Mouse (Mus musculus) regulatory T cell (primary cell): ENCODE measurements around the gene Tmem254c.
"Not testable (repeated sequence)": the region's sequence is repeated elsewhere in the genome, so short reads cannot be mapped to it uniquely, and the experiment has no call there.

ENCODE experiments used
- in situ Hi-C: fragments of 300-600 bp; cut with MboI, MseI; formaldehyde crosslinking; loops from one replicate; pipeline ENCODE4 v1.15.1; 2025; ENCODE audit warnings: high pct_unique_total_duplicates

The Tmem254c gene

DNA sequence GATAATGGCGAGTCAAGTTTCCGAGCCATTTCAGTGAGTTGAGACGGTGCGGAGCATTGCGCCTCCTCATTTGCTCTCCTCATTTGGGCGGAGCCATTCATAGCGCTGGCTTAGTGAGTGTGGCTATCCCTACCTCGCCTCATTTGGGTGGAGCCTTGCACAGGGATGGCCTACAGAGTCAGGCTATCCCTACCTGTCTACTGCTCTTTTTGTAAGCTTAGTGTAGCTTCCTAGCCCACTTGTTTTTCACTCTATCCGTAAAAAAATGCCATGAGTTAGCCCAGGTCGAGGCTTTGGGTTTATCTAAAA is at the start of gene Tmem254c:
Gene Tmem254c (minus strand): TSS at position 31 of the 309 bp plus-strand sequence.
- in situ Hi-C loops, result not testable (repeated sequence)

DNA sequence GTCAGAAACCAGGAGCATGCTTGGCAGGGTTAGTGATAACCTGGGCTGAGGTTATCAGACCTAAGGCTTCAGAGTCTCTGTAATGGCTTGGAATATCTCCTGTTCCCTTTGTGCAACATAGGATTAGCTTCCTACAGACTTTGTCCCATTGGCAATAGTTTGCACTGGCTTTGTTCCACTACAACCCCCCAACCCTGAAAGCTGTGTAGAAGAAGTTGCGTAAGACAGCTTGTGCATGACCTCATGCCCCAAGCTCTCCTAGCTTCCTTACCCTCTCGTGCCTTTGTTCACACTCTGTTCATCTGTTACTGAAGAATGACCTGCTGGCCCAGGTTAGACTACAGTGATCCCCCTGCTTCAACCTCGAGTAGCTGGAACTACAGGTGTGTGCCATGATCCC is 30.5 kb upstream of the Tmem254c start:
- in situ Hi-C loops, result not testable (repeated sequence)

DNA sequence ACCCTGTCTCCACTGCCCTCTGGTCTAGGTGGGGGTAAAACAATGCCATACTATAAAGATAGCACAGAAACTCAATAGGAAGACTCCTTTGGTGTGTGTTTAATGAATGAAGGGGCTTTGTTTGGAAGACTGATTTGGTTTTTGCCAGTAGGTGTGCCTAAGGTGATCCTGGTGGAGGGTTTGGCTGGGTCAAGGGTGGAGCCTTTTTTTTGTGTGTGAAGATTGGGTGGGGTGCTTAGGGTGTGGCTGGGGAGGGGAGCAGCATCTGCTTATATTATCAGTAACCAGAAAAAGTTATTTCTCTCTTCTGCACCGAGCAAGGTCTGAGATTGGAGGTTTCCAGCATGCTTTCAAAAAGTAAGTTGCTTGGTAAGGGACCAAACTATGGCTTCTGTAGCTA is 14.8 kb upstream of the Tmem254c start, which contains the start of gene Cphx3:
Gene Cphx3 (plus strand): TSS at position 301 of the 400 bp plus-strand sequence.
- in situ Hi-C loops, result not testable (repeated sequence)

DNA sequence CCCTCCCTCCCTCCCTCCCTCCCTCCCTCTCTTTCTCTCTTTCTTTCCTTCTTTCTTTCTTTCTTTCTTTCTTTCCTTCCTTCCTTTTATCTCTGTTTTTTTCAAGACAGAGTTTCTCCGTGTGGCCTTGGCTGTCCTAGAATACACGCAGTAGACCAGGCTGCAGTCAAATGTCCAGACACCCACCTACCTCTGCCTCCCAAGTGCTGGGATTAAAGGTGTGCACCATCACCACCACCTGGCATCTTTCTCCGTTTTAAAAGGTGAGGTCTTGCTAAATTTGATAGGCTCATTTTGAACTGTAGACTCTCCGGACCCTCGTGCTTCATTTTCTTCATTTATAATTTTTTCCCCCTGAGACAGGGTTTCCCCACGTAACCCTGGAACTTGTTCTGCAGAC is 14.1 kb upstream of the Tmem254c start, which contains the start of gene Cphx2:
Gene Cphx2 (plus strand): TSS at position 301 of the 400 bp plus-strand sequence.
- in situ Hi-C loops, result not testable (repeated sequence)

DNA sequence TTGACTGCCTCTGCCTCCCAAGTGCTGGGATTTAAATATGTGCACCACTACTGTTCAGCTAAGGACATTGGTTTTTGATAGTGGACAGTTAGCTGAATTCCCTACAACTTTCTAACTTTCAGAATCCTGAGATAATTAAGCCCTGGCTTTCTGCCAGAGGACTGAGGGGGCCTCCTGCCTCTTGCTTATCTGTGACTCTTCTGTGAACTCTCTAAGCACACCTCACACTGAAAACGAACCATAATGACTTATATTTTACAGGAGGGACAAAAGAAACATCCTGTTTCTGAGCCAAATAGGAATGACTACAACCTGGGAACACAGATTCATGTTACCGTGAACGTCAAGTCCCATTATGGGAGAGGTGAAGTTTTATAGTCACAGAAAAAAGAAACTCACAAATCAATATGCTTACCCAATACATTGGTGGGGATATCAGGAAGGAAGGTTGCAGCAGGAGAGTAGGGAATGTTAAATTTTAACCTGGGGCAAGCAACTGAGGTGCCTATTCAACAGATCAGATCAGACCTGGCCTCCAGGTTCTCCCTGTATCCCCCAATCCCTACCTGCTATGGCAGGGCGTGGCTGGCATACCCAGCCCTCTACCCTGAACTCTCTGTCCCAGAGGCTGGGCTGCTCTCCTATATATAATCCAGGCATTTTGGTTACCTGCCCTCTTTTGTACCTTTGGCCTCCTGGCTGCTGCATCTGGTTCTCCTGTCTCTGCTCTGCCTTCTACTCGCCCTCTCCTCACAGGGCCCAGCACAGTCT is 9.7 kb upstream of the Tmem254c start:
- in situ Hi-C loops, result not testable (repeated sequence)

DNA sequence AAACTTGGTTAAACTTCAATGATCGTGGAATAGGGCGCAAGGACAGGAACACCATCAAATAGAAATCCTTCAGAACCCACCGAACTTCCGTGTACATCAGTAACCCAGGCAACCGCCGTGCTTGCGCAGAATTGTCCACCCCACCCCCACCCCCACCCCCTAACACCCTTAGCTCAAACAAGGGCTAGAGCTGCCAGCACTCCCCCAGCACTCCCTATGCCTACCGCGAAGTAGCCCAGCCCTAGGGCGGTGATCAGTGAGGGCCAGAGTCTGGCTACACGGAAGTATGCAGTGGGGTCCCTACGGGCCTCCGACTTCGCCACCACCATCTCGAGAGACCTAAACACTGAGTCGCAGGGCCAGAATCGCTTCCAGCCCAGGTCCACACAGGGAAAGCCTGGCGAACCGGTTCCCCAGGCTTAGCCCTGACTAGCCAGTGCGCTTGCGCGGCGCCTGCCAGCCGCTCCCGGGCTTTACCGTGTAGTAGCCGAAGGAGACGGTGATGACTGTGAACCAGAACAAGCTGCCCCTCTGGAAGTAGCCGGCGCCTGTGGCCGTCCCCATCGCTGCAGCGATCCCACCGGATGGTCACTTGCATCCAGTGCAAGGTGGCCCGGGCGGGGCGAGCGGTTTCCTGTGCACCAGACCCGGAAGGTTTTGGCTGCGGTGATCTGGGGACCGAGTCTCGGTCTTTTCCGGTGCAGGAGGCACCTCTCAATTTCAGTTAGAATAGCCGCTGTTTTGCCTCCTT is 406 bp downstream of the Tmem254c start:
- in situ Hi-C loops, result not testable (repeated sequence)

DNA sequence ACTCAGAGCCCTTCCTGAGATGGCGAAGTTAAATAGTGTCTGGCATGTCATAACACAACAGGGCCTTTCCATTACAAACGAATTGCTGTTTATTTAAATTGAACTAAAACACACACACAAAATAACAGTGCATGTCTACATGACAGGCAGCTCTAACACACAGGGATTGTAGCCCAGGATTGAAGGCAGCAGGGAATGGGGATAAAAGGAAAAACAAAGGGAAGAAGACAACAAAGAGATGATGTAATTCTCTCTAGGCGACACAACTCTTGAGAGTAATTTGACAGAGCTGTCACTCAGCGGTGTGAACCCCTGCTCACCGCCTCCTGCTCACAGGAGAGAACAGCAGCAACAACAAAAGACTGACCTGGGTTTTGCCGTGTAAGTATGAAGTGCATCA is 7.8 kb downstream of the Tmem254c start:
- in situ Hi-C loops, result not testable (repeated sequence)

DNA sequence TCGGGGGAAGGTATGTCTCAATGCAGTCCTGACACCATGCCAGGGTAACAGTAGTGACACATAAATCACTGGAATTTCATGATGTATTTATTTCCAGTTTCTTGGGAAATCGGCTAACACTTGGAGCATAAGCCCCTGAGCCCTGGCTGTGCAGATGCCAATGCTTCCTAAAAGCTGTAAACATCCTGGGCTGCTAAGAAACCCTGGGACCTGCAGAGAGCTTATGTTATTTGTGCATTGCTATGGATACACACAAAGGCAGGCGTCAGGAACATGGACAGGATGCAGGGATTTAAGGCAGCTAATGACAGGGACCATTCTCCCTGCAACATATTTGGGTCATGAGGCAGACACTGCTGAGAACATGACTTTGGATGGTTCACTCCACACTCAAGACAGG is 9.0 kb downstream of the Tmem254c start:
- in situ Hi-C loops, result not testable (repeated sequence)

DNA sequence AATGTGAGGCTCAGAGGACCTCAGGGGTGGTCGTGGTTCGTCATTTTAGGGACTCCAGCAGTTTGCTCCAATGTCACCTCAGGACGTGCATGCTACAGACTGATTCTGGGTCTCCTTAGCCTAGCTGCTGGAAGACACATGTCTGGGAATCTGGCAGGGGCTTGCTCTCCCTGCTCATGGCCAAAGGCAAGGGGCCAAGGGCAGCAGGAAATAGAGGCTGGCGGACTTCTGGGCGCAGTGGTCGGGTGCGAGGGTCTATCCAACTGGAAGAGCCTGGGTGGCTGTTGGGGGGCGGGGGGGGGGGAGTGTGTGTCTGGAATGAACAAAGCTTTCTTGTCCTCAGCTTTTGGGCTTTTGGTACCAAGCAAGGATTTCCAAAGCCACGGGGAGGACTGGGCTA is 18.4 kb downstream of the Tmem254c start:
- in situ Hi-C loops, result not testable (repeated sequence)

DNA sequence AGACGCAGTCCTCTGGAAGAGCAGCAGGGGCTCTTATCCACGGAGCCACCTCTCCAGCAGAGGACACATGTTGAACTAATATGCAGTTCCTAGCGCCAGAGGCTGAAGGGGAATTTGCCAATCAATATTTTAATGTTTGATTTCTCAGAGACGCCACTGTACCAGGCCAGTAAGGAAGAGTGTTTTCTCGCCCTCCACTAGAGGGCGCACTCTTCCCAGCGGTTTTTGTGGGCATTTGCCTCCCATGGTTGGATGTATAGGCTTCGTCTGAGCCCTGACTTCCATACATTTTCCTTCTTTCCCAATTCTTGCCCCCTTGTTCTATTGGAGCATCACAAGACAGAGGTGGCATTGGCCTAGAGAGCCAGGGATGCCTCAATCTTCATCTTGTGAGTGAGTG is 20.1 kb downstream of the Tmem254c start:
- in situ Hi-C loops, result not testable (repeated sequence)

DNA sequence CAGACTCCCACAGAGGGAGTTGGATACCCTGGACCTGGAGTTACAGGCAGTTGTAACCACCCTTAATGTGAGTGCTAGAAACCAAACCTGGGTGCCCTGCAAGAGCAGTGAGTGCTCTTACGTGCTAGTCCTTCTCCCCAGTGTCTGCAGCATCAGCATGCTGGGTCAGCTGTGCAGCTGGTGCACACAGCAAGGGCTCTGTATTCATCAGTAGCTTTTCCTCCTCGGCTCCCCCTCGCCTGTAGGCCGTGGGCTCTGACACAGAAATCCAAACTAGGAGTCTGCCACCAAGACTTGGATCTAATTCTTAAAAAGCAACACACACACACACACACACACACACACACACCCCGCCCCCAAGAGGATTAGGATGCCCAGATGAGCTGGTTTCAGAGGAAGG is 22.1 kb downstream of the Tmem254c start:
- in situ Hi-C loops, result not testable (repeated sequence)

DNA sequence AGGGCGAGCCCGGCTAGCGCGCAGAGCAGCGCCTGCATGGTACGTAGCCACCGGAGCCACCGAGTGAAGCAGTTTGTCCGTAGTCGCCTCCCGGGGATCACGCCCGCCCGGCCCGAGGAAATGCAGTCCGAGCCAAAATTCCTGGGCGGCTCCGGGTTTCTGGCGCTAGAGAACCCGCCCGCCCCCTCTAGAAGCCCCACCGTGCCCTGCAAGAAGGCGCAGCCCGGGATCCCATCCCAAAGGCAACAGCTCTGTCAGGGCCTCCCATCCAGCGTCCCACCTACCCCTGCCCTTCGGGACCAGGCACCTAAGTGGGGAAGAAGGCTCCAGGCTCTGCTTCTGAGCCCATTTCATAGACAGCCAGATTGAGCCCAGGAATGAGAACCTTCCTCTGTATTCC is 24.5 kb downstream of the Tmem254c start, which contains the start of gene Gm9780:
Gene Gm9780 (minus strand): TSS at position 101 of the 400 bp plus-strand sequence.
- in situ Hi-C loops, result not testable (repeated sequence)

DNA sequence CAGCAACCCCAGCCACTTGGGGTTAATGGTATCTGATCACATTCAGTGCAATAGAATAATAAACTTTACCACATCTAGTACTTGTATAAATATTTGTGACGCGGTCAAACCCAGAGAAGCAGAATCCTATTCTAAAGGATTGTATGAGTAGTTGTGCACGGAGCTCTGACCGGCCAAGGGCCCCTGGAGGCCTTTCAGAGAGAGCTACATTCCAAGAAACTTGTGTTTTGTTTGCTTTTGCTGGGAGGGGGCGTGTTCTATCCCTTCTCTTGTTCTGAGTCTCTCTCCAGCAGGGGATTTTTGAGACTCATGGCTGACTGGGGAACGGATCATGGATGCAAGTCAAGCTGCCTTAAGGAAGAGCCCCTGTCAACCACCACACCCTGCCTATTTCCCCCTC is 31.7 kb downstream of the Tmem254c start:
- in situ Hi-C loops, result not testable (repeated sequence)

DNA sequence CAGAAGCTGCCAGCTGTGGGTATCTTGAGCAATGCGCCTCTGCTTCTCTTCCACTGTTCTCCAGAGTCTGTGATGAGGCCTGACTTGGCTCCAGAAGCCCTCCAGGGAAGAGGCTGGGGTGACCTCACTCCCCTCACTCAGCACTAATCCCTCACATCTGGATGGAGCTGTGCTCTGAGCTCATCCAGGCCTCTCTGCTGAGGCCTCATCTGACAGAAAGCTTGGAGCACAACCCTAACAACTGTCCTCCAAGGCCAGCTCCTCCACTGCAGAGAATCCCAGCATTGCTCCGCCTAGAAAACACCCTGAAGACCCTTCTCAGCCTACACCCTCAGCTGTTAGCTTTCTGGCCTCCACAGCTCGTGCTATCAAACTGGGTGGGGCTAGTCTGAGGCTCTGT is 32.8 kb downstream of the Tmem254c start:
- in situ Hi-C loops, result not testable (repeated sequence)

DNA sequence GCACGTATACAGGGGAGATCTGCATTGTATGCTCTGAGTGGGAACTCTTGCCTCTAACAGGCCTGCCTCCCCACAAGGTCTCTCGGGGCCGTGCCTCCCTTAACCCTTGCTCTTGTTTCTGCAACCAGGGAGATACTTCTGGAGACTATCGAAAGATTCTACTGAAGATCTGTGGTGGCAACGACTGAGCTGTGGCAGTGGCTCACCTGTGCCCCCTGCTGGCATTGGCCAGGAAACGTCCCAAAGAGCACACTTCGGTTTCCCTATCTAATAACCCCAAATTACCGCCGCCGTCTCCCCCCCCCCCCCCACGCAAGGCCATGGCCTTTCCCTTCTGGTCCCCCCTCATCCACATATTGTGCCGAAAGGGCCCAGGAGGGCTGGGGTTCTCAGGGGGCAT is 41.5 kb downstream of the Tmem254c start:
- in situ Hi-C loops, result not testable (repeated sequence)

DNA sequence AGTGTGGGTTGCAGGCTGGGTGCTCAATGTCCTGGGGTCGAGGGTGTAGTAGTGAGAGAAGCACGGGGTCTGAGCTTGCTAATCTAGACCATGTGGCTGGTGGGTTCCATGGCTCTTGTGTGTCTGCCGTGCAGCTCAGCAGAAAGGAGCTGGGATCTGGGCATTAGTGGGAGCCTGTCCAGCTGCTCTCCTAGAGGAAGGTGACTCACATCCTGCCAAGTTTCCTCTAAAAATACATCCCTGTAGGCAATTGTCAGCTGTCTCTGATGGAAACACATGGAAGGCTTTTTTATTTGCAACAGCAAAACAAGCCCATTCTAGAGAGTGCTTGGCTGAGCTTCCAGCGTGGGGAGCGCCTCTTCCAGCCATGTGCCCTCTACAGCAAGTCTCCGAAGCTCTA is 44.3 kb downstream of the Tmem254c start:
- in situ Hi-C loops, result not testable (repeated sequence)

DNA sequence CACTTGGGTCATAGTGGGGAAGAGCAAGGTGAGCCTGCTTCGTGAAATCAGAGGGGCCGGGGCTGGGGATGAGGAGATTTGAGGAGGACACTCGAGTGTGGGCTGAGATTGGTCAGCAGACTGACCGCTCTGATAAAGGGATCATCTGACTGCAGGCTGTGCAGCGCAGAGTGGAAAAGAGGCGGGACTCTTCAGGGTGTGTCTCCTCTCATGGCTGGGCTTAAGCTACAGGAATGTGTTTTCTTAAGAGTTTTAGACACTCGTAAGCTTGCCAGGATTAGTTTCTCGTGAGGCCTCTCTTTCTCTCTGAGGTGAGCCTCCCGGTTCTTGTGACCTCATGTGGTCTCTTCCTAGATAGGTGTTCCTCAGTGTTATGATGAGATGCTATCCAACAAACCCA is 45.6 kb downstream of the Tmem254c start:
- in situ Hi-C loops, result not testable (repeated sequence)

DNA sequence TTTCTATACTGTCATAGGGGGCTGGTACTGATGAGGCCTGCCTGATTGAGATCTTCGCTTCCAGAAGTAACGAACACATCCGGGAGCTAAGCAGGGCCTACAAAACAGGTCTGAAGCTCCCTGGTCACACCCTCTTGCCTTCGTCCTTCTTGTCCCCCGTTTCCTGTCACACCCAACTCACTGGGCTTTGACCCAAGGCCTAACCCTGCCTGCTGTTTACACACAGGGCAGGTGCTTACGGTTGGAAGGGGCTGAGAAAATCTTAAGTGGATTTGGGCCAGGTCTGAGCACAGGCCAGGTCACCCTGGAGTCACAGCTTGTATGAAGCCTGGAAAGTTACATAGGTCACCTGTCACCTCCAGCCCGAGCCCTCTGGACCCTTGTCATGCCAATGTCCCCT is 50.7 kb downstream of the Tmem254c start:
- in situ Hi-C loops, result loop anchor here (5.0 kb wide), 1 partner anchor 144 kb away; no protein-coding TSS in a partner anchor
